Mouse (Mus musculus): ENCODE measurements around the gene Arih2. TPM values are rescaled to one million over a fixed set of nuclear protein-coding genes. Genes with fewer than 3 reads are reported as not detected.

The Arih2 gene
- total RNA-seq, 2 experiments from 2014 or later: 36.0 to 79.9 TPM

- no peak for ATAC-seq (replicated peaks; ENCODE audit: low FRiP score, poor library complexity, severe bottlenecking)
These were observed 54.8 kb downstream of the Arih2 start for GRCm38 (mm10) chr9:108594354-108594753.

- ATAC-seq (replicated peaks; ENCODE audit: low FRiP score, poor library complexity, severe bottlenecking): no peak
These were observed 57.7 kb downstream of the Arih2 start for GRCm38 (mm10) chr9:108591462-108591861.

- no peak for ATAC-seq (replicated peaks; ENCODE audit: low FRiP score, poor library complexity, severe bottlenecking)
These were observed 60.0 kb downstream of the Arih2 start for GRCm38 (mm10) chr9:108589229-108589628.

- no peak for ATAC-seq (replicated peaks; ENCODE audit: low FRiP score, poor library complexity, severe bottlenecking)
These were observed 61.5 kb downstream of the Arih2 start for GRCm38 (mm10) chr9:108587571-108588180.

- ATAC-seq (replicated peaks; ENCODE audit: low FRiP score, poor library complexity, severe bottlenecking): no peak
These were observed 69.9 kb downstream of the Arih2 start for GRCm38 (mm10) chr9:108579344-108579690.

GRCm38 (mm10) chr9:108578545-108579343 is 70.4 kb downstream of the Arih2 start, which contains the start of gene Wdr6:
Wdr6 (minus strand) TSS chr9:108578739.
- peak; percentile 78 for ATAC-seq (replicated peaks; ENCODE audit: low FRiP score, poor library complexity, severe bottlenecking)

- peak; percentile 31 for ATAC-seq (replicated peaks; ENCODE audit: low FRiP score, poor library complexity, severe bottlenecking)
These were observed 71.1 kb downstream of the Arih2 start for GRCm38 (mm10) chr9:108577934-108578544.

- ATAC-seq (replicated peaks; ENCODE audit: low FRiP score, poor library complexity, severe bottlenecking): no peak
These were observed 72.2 kb downstream of the Arih2 start for GRCm38 (mm10) chr9:108577025-108577424.

GRCm38 (mm10) chr9:108575321-108576297 is 73.6 kb downstream of the Arih2 start:
- ATAC-seq (replicated peaks; ENCODE audit: low FRiP score, poor library complexity, severe bottlenecking): no peak

- ATAC-seq (replicated peaks; ENCODE audit: low FRiP score, poor library complexity, severe bottlenecking): no peak
These were observed 74.3 kb downstream of the Arih2 start for GRCm38 (mm10) chr9:108574921-108575320.

GRCm38 (mm10) chr9:108573774-108574690 is 75.2 kb downstream of the Arih2 start:
- no peak for ATAC-seq (replicated peaks; ENCODE audit: low FRiP score, poor library complexity, severe bottlenecking)

- ATAC-seq (replicated peaks; ENCODE audit: low FRiP score, poor library complexity, severe bottlenecking): no peak
These were observed 76.9 kb downstream of the Arih2 start for GRCm38 (mm10) chr9:108572321-108572720.

GRCm38 (mm10) chr9:108571401-108571973 is 77.7 kb downstream of the Arih2 start:
- ATAC-seq (replicated peaks; ENCODE audit: low FRiP score, poor library complexity, severe bottlenecking): no peak

- ATAC-seq (replicated peaks; ENCODE audit: low FRiP score, poor library complexity, severe bottlenecking): peak; percentile 35
These were observed 78.8 kb downstream of the Arih2 start for GRCm38 (mm10) chr9:108570207-108570896.

GRCm38 (mm10) chr9:108569381-108570206 is 79.6 kb downstream of the Arih2 start, which contains the start of gene Dalrd3:
Dalrd3 (plus strand) TSS chr9:108569886.
- peak; percentile 60 for ATAC-seq (replicated peaks; ENCODE audit: low FRiP score, poor library complexity, severe bottlenecking)

GRCm38 (mm10) chr9:108568511-108568921 is 80.7 kb downstream of the Arih2 start:
- ATAC-seq (replicated peaks; ENCODE audit: low FRiP score, poor library complexity, severe bottlenecking): no peak

- ATAC-seq (replicated peaks; ENCODE audit: low FRiP score, poor library complexity, severe bottlenecking): no peak
These were observed 81.2 kb downstream of the Arih2 start for GRCm38 (mm10) chr9:108567931-108568419.

Data from erythroid progenitor cell, adult 5-6 weeks (primary cell).